Comparison of ENCODE assay signal across 19 mouse cellular contexts in the genomic region with DNA sequence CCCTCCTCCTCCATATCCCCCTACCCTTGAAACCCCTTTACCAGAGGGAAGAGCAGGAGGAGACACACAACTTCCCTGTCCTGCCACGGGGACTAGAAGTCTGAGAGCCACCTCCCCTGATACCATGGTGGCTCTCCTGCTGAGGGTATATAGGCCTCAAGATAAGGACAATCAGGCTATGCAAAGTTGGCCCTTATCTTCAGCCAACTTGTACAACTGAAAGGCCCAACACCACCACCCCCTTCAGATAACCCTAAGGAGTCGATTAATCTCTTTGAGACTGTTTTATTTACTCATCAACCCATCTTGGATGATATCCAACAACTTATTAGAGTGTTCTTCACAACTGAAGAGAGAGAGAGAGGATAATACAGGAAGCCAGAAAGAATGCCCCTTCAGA.
"Had no signal": no experiment of that assay in that cellular context is flagged by ENCODE, and none has a peak within 500 bp of the region (broad histone marks: within the 10 kb centered on the region; RNA-seq: fewer than 3 reads in every experiment).

No protein-coding gene starts in this region.

- DNase-seq: kidney, adult 8-10 months; kidney, postnatal 25 days; layer of hippocampus, adult 9-11 months; layer of hippocampus, postnatal 36 days; left cerebral cortex, postnatal 4 days; lung, adult 2 months; lung, postnatal 4 days; retina, postnatal 1 day; right cerebral cortex, postnatal 4 days; thymus, adult 18-20 months; thymus, postnatal 25 days had no signal

- H3K4me3 ChIP-seq: limb, embryonic 13.5 days; megakaryocyte, embryonic 14.5 days; midbrain, embryonic 12.5 days; neural tube, embryonic 13.5 days had no signal

- H3K27me3 ChIP-seq: limb, embryonic 13.5 days; megakaryocyte, embryonic 14.5 days; midbrain, embryonic 12.5 days; neural tube, embryonic 13.5 days had no signal

- ATAC-seq: inflammation-experienced regulatory T-cells, adult 6 months; intestine, postnatal 0 days; lung, postnatal 0 days; midbrain, embryonic 16.5 days had no signal

- H3K9me3 ChIP-seq: limb, embryonic 13.5 days; midbrain, embryonic 12.5 days; neural tube, embryonic 13.5 days had no signal

- H3K36me3 ChIP-seq: limb, embryonic 13.5 days; midbrain, embryonic 12.5 days; neural tube, embryonic 13.5 days had no signal

- H3K4me2 ChIP-seq: limb, embryonic 13.5 days; midbrain, embryonic 12.5 days; neural tube, embryonic 13.5 days had no signal

- H3K27ac ChIP-seq: limb, embryonic 13.5 days; midbrain, embryonic 12.5 days; neural tube, embryonic 13.5 days had no signal

- H3K4me1 ChIP-seq: limb, embryonic 13.5 days; megakaryocyte, embryonic 14.5 days; midbrain, embryonic 12.5 days; neural tube, embryonic 13.5 days had no signal

- H3K9ac ChIP-seq: limb, embryonic 13.5 days; midbrain, embryonic 12.5 days; neural tube, embryonic 13.5 days had no signal
